Mouse (Mus musculus): Measurements from ENCODE around the gene Fam92b. TPM values are rescaled to one million over a fixed set of nuclear protein-coding genes. Genes with fewer than 3 reads are reported as not detected.

Gene Fam92b
- total RNA-seq, 4 experiments from 2014 or later, result not detected

GRCm38 (mm10) chr8:120190107-120190809 is 13.0 kb upstream of the Fam92b start:
- DNase-seq (ENCODE audit: low spot score), result no peak

- no peak for DNase-seq (ENCODE audit: low spot score)
Observed at GRCm38 (mm10) chr8:120189440-120189839, 12.2 kb upstream of the Fam92b start.

GRCm38 (mm10) chr8:120188510-120188909 is 11.2 kb upstream of the Fam92b start:
- DNase-seq (ENCODE audit: low spot score), result peak; percentile 87

- peak; percentile 83 for DNase-seq (ENCODE audit: low spot score)
Observed at GRCm38 (mm10) chr8:120186454-120186853, 9.2 kb upstream of the Fam92b start.

GRCm38 (mm10) chr8:120184850-120185792 is 7.9 kb upstream of the Fam92b start:
- no peak for DNase-seq (ENCODE audit: low spot score)

- DNase-seq (ENCODE audit: low spot score), result no peak
Observed at GRCm38 (mm10) chr8:120184366-120184765, 7.1 kb upstream of the Fam92b start.

GRCm38 (mm10) chr8:120181861-120182414 is 4.7 kb upstream of the Fam92b start:
- DNase-seq (ENCODE audit: low spot score), result no peak

GRCm38 (mm10) chr8:120181274-120181673 is 4.0 kb upstream of the Fam92b start:
- no peak for DNase-seq (ENCODE audit: low spot score)

- DNase-seq (ENCODE audit: low spot score), result no peak
Observed at GRCm38 (mm10) chr8:120180445-120180970, 3.2 kb upstream of the Fam92b start.

GRCm38 (mm10) chr8:120179027-120179431 is 1.8 kb upstream of the Fam92b start:
- DNase-seq (ENCODE audit: low spot score), result peak; percentile 92

- DNase-seq (ENCODE audit: low spot score), result no peak
Observed at GRCm38 (mm10) chr8:120178124-120178514, 853 bp upstream of the Fam92b start.

- no peak for DNase-seq (ENCODE audit: low spot score)
Observed at GRCm38 (mm10) chr8:120176605-120177004, 661 bp downstream of the Fam92b start.

- DNase-seq (ENCODE audit: low spot score), result no peak
Observed at GRCm38 (mm10) chr8:120174606-120175005, 2.7 kb downstream of the Fam92b start.

GRCm38 (mm10) chr8:120173195-120173594 is 4.1 kb downstream of the Fam92b start:
- DNase-seq (ENCODE audit: low spot score), result no peak

- no peak for DNase-seq (ENCODE audit: low spot score)
Observed at GRCm38 (mm10) chr8:120169119-120169518, 8.1 kb downstream of the Fam92b start.

GRCm38 (mm10) chr8:120167821-120168220 is 9.4 kb downstream of the Fam92b start:
- no peak for DNase-seq (ENCODE audit: low spot score)

- no peak for DNase-seq (ENCODE audit: low spot score)
Observed at GRCm38 (mm10) chr8:120167136-120167535, 10.1 kb downstream of the Fam92b start.

- DNase-seq (ENCODE audit: low spot score), result no peak
Observed at GRCm38 (mm10) chr8:120164026-120164425, 13.2 kb downstream of the Fam92b start.

GRCm38 (mm10) chr8:120163376-120163775 is 13.9 kb downstream of the Fam92b start:
- DNase-seq (ENCODE audit: low spot score), result no peak

- no peak for DNase-seq (ENCODE audit: low spot score)
Observed at GRCm38 (mm10) chr8:120162404-120162752, 14.9 kb downstream of the Fam92b start.

GRCm38 (mm10) chr8:120161658-120162403 is 15.4 kb downstream of the Fam92b start:
- no peak for DNase-seq (ENCODE audit: low spot score)
